In genomic region chr11:34525096-34525891, GRCm38 (mm10) we compare ENCODE assay signal across 19 mouse cellular contexts.
DNase-seq lines count a peak whose midpoint lies in the region; ATAC-seq and TF ChIP-seq lines count a peak whose summit lies in the region.
"Had no signal": no experiment of that assay in that cellular context is flagged by ENCODE, and none has a peak within 500 bp of the region (broad histone marks: within the 10 kb centered on the region; RNA-seq: fewer than 3 reads in every experiment).

No protein-coding gene starts in this region.

- no peak for TF ChIP-seq CTCF in MEL (IDR thresholded peaks at IDR 0.05 in 2 of 3, conservative IDR thresholded peaks at IDR 0.05 in 1 of 3; ENCODE audit: control insufficient read depth in 1 of 3, insufficient read depth in 1 of 3, low read depth in 2 of 3, low read length in 3 of 3, poor library complexity in 1 of 3, severe bottlenecking in 1 of 3)
- TF ChIP-seq CTCF in liver, embryonic 14.5 days (IDR thresholded peaks at IDR 0.05; ENCODE audit: low read depth) = no peak

- no peaks in the 10 kb centered on the region for H3K36me3 ChIP-seq in limb, embryonic 12.5 days
- H3K36me3 ChIP-seq in limb, embryonic 10.5 days = no peaks in the 10 kb centered on the region
- peaks cover 11 to 17% of the 10 kb centered on the region in 2 experiments for H3K36me3 ChIP-seq in MEL (ENCODE audit: control insufficient read depth in 1 of 2, insufficient read depth in 2 of 2, low read length in 2 of 2)
- no peaks in the 10 kb centered on the region for H3K36me3 ChIP-seq in liver, embryonic 14.5 days (replicated peaks; ENCODE audit: control insufficient read depth, insufficient read depth, low read depth)
- no peaks in the 10 kb centered on the region for H3K36me3 ChIP-seq in stomach, embryonic 15.5 days
- H3K36me3 ChIP-seq: kidney, embryonic 15.5 days; neural tube, embryonic 15.5 days had no signal

- 0 out of 2 replicates have a peak, but pooled peaks have one; percentile 26 for ATAC-seq in limb, embryonic 12.5 days (ENCODE audit: insufficient number of reproducible peaks, insufficient read depth, low FRiP score, low TSS enrichment, low read depth)
- ATAC-seq in liver, embryonic 14.5 days (ENCODE audit: insufficient read depth) = peak; percentile 91
- ATAC-seq in stomach, embryonic 15.5 days (ENCODE audit: insufficient read depth, low FRiP score, low read depth) = peak; percentile 43; the same call in 1 of the 2 replicates
- ATAC-seq: activated CD4-positive, CD25-positive, alpha-beta regulatory T cell, adult 4 months; inflammation-experienced regulatory T-cells, adult 6 months had no signal

- H3K9me3 ChIP-seq in limb, embryonic 12.5 days = no peaks in the 10 kb centered on the region
- H3K9me3 ChIP-seq in limb, embryonic 10.5 days (replicated peaks) = no peaks in the 10 kb centered on the region
- no peaks in the 10 kb centered on the region for H3K9me3 ChIP-seq in MEL (replicated peaks; ENCODE audit: insufficient read depth, low read length)
- H3K9me3 ChIP-seq in liver, embryonic 14.5 days (ENCODE audit: control insufficient read depth, low read length) = no peaks in the 10 kb centered on the region
- no peaks in the 10 kb centered on the region for H3K9me3 ChIP-seq in stomach, embryonic 15.5 days
- H3K9me3 ChIP-seq: kidney, embryonic 15.5 days; neural tube, embryonic 15.5 days had no signal

- no peak overlapping the region for H3K27ac ChIP-seq in limb, embryonic 12.5 days
- H3K27ac ChIP-seq in limb, embryonic 10.5 days = no peak overlapping the region
- no peak overlapping the region for H3K27ac ChIP-seq in MEL (ENCODE audit: control insufficient read depth, low read depth, low read length)
- no peak overlapping the region for H3K27ac ChIP-seq in liver, embryonic 14.5 days
- no peak overlapping the region for H3K27ac ChIP-seq in stomach, embryonic 15.5 days
- H3K27ac ChIP-seq: kidney, embryonic 15.5 days; macrophage; neural tube, embryonic 15.5 days had no signal

- no peaks in the 10 kb centered on the region for H3K79me2 ChIP-seq in MEL (ENCODE audit: control insufficient read depth, insufficient read depth, low read length, poor library complexity)

- H3K4me1 ChIP-seq in limb, embryonic 12.5 days (replicated peaks) = no peaks in the 10 kb centered on the region
- no peaks in the 10 kb centered on the region for H3K4me1 ChIP-seq in limb, embryonic 10.5 days
- peaks cover 7 to 17% of the 10 kb centered on the region in 2 experiments for H3K4me1 ChIP-seq in MEL (ENCODE audit: control insufficient read depth in 1 of 2, insufficient read depth in 2 of 2, low read length in 2 of 2)
- peaks cover 0 to 16% of the 10 kb centered on the region in 2 experiments; a peak in 2 of 4 replicates for H3K4me1 ChIP-seq in liver, embryonic 14.5 days (replicated peaks; ENCODE audit: control insufficient read depth in 2 of 2, insufficient read depth in 2 of 2, low read length in 1 of 2)
- H3K4me1 ChIP-seq in stomach, embryonic 15.5 days = no peaks in the 10 kb centered on the region
- H3K4me1 ChIP-seq: kidney, embryonic 15.5 days; neural tube, embryonic 15.5 days had no signal

- no peak overlapping the region for H3K4me2 ChIP-seq in limb, embryonic 12.5 days
- H3K4me2 ChIP-seq in liver, embryonic 14.5 days (ENCODE audit: low read depth) = no peak overlapping the region
- H3K4me2 ChIP-seq in stomach, embryonic 15.5 days = no peak overlapping the region
- H3K4me2 ChIP-seq: heart, embryonic 11.5 days; kidney, embryonic 15.5 days; neural tube, embryonic 15.5 days had no signal

- no peak for TF ChIP-seq POLR2A in MEL (IDR thresholded peaks at IDR 0.05; ENCODE audit: control insufficient read depth in 1 of 2, insufficient read depth in 1 of 2, low read depth in 1 of 2, low read length in 2 of 2, poor library complexity in 1 of 2)

- no peak overlapping the region for H3K4me3 ChIP-seq in limb, embryonic 12.5 days (replicated peaks)
- no peak overlapping the region for H3K4me3 ChIP-seq in limb, embryonic 10.5 days
- H3K4me3 ChIP-seq in MEL (ENCODE audit: control insufficient read depth in 1 of 2, insufficient read depth in 1 of 2, low read depth in 2 of 2, low read length in 2 of 2) = no peak overlapping the region
- H3K4me3 ChIP-seq in liver, embryonic 14.5 days (ENCODE audit: insufficient read depth in 1 of 2, low read depth in 2 of 2, low read length in 2 of 2) = no peak overlapping the region
- no peak overlapping the region for H3K4me3 ChIP-seq in stomach, embryonic 15.5 days (replicated peaks)
- H3K4me3 ChIP-seq: kidney, embryonic 15.5 days; neural tube, embryonic 15.5 days had no signal

- DNase-seq in limb, embryonic 10.5 days (ENCODE audit: low spot score) = no peak
- DNase-seq in MEL (ENCODE audit: low read depth, low spot score) = peak; percentile 75
- no peak for DNase-seq in liver, embryonic 14.5 days (ENCODE audit: low read depth in 3 of 3, low spot score in 3 of 3)
- no peak for DNase-seq in right cerebral cortex, postnatal 10 days (ENCODE audit: low spot score in 2 of 2)
- DNase-seq in urinary bladder, postnatal 14 days (ENCODE audit: low spot score) = no peak
- DNase-seq: adrenal gland, postnatal 25 days; cerebellum, adult 9-11 months; embryo, embryonic 11 days; gastrocnemius, postnatal 14 days; lung, adult 18-20 months; thymus, postnatal 36 days had no signal

- WGBS in limb, embryonic 12.5 days = 78% methylated on average over 7 of the region's 7 CpGs
- 83% methylated on average over 7 of the region's 7 CpGs for WGBS in limb, embryonic 10.5 days
- 52% methylated on average over 7 of the region's 7 CpGs for WGBS in liver, embryonic 14.5 days (ENCODE audit: insufficient replicate concordance)
- 70% methylated on average over 7 of the region's 7 CpGs for WGBS in stomach, embryonic 15.5 days

- no peak for TF ChIP-seq EP300 in MEL (IDR thresholded peaks at IDR 0.05; ENCODE audit: low read depth in 1 of 2, low read length in 2 of 2)
- 0 out of 2 replicates have a peak, but pooled peaks have one; percentile 30 for TF ChIP-seq EP300 in liver, embryonic 14.5 days (IDR thresholded peaks at IDR 0.05; ENCODE audit: low read depth)

- no peaks in the 10 kb centered on the region for H3K27me3 ChIP-seq in limb, embryonic 12.5 days
- H3K27me3 ChIP-seq in limb, embryonic 10.5 days (ENCODE audit: low read depth, poor library complexity, severe bottlenecking) = no peaks in the 10 kb centered on the region
- no peaks in the 10 kb centered on the region for H3K27me3 ChIP-seq in MEL (ENCODE audit: control insufficient read depth in 1 of 2, insufficient read depth in 2 of 2, low read length in 2 of 2)
- H3K27me3 ChIP-seq in liver, embryonic 14.5 days (ENCODE audit: control insufficient read depth, insufficient read depth, low read length) = no peaks in the 10 kb centered on the region
- H3K27me3 ChIP-seq in stomach, embryonic 15.5 days (replicated peaks) = no peaks in the 10 kb centered on the region
- H3K27me3 ChIP-seq: kidney, embryonic 15.5 days; neural tube, embryonic 15.5 days had no signal

- TF ChIP-seq RAD21 in MEL (IDR thresholded peaks at IDR 0.05; ENCODE audit: low read depth, low read length) = no peak

- H3K9ac ChIP-seq in limb, embryonic 12.5 days (replicated peaks) = no peak overlapping the region
- H3K9ac ChIP-seq in MEL (ENCODE audit: control insufficient read depth, low read depth, low read length, poor library complexity, severe bottlenecking) = no peak overlapping the region
- no peak overlapping the region for H3K9ac ChIP-seq in liver, embryonic 14.5 days (replicated peaks)
- H3K9ac ChIP-seq in stomach, embryonic 15.5 days = no peak overlapping the region
- H3K9ac ChIP-seq: kidney, embryonic 15.5 days; neural tube, embryonic 15.5 days had no signal

TF ChIP-seq in MEL, 35 proteins besides CTCF, POLR2A, EP300 and RAD21:
- peak; percentile 90 for TF ChIP-seq MAFK (IDR thresholded peaks at IDR 0.05; ENCODE audit: borderline replicate concordance, low read depth, low read length)
- no peak for TF ChIP-seq UBTF (IDR thresholded peaks at IDR 0.05; ENCODE audit: borderline replicate concordance, insufficient read depth, low read depth, low read length)
- TF ChIP-seq ETS1 (IDR thresholded peaks at IDR 0.05; ENCODE audit: low read depth, low read length) = peak; percentile 81
- no peak for TF ChIP-seq NRF1 (IDR thresholded peaks at IDR 0.05; ENCODE audit: insufficient read depth, low read depth, low read length, poor library complexity, severe bottlenecking)
- TF ChIP-seq SIN3A (IDR thresholded peaks at IDR 0.05; ENCODE audit: low read length) = no peak
- no peak for TF ChIP-seq ELF1 (IDR thresholded peaks at IDR 0.05; ENCODE audit: low read depth, low read length)
- no peak for TF ChIP-seq MAX (IDR thresholded peaks at IDR 0.05; ENCODE audit: low read length)

Comparison
In these comparisons a context has a peak if more than half of its experiments do, and no peak if none do; other contexts are left out.
1. ATAC-seq: peak in every context shown above with its lines; median percentile 91 in liver, embryonic 14.5 days; 43 in stomach, embryonic 15.5 days; 26 in limb, embryonic 12.5 days.